Mouse (Mus musculus) limb, embryonic 11.5 days (tissue): Measurements from ENCODE around the gene Kcnab1. TPM values are rescaled to one million over a fixed set of nuclear protein-coding genes. Genes with fewer than 3 reads are reported as not detected.

Experiments
- ATAC-seq: fragments of 200-750 bp; cut with Nextera tagmentation; 2 replicates; pipeline ENCODE4 v1.8.0; 2017; ENCODE audit warnings: low read depth; ENCODE audit not compliant: insufficient number of reproducible peaks, low FRiP score, low TSS enrichment
- DNase-seq: peaks from one replicate; pipeline ENCODE4 v3.0.0-alpha.2; 2015; ENCODE audit warnings: low spot score
- H3K27ac ChIP-seq: fragments of 300-500 bp; sonication (generic); replicated peaks from 2 replicates; pipeline ENCODE4 v1.5.1; 2014; ENCODE audit warnings: low read depth, mild to moderate bottlenecking, low read length
- H3K27me3 ChIP-seq: fragments of 300-500 bp; sonication (generic); 2 replicates; pipeline ENCODE4 v1.6.1; 2014; ENCODE audit warnings: mild to moderate bottlenecking, low read length, mixed read lengths; ENCODE audit not compliant: control insufficient read depth, insufficient read depth
- H3K36me3 ChIP-seq: fragments of 300-500 bp; sonication (generic); 2 replicates; pipeline ENCODE4 v1.6.1; 2014; ENCODE audit warnings: mild to moderate bottlenecking, low read length, moderate library complexity, mixed read lengths; ENCODE audit not compliant: control insufficient read depth, insufficient read depth
- H3K4me1 ChIP-seq: fragments of 300-500 bp; sonication (generic); 2 replicates; pipeline ENCODE4 v1.6.1; 2014; ENCODE audit warnings: low read length, mixed read lengths; ENCODE audit not compliant: control insufficient read depth, insufficient read depth
- H3K4me2 ChIP-seq: fragments of 300-500 bp; sonication (generic); 2 replicates; pipeline ENCODE4 v1.6.1; 2014; ENCODE audit warnings: low read depth, mild to moderate bottlenecking, moderate library complexity; ENCODE audit not compliant: severe bottlenecking
- H3K4me3 ChIP-seq: fragments of 300-500 bp; sonication (generic); 2 replicates; pipeline ENCODE4 v1.5.1; 2014; ENCODE audit warnings: low read depth, low read length
- H3K9ac ChIP-seq: fragments of 300-500 bp; sonication (generic); 2 replicates; pipeline ENCODE4 v1.6.1; 2014; ENCODE audit warnings: mild to moderate bottlenecking, low read length
- H3K9me3 ChIP-seq: fragments of 300-500 bp; sonication (generic); 2 replicates; pipeline ENCODE4 v1.6.1; 2016; ENCODE audit warnings: low read length; ENCODE audit not compliant: control insufficient read depth
- WGBS: fragments of 180-500 bp; shearing (Covaris S2); extraction: QIAGEN DNeasy Blood & Tissue Kit; methylation state at CpG from one replicate; pipeline ENCODE4 v1.1.7; 2014; 5-methylcytosine and 5-hydroxymethylcytosine counted together
- polyA plus RNA-seq: library from polyadenylated mRNA; unstranded; fragments of >200 nt; fragmentation: Nextera tagmentation; extraction: Ambion mirVana; gene quantifications from 2 replicates; pipeline ENCODE4 v1.2.1, GENCODE M21; 2014

The Kcnab1 gene
- polyA plus RNA-seq, 1 experiment from 2014 or later = 2.6 TPM

GRCm38 (mm10) chr3:65358841-65359240, 249.7 kb downstream of the Kcnab1 start:
- 92% methylated on average over 2 of the region's 2 CpGs for WGBS
- no peak for DNase-seq
- Histone ChIP-seq H3K36me3 (no peaks in the 10 kb centered on the region), H3K9me3 (no peaks in the 10 kb centered on the region), H3K4me1 (no peaks in the 10 kb centered on the region), H3K4me3 (no peak overlapping the region), H3K4me2 (no peak overlapping the region), H3K9ac (no peak overlapping the region), H3K27ac (no peak overlapping the region), H3K27me3 (no peaks in the 10 kb centered on the region)
- ATAC-seq = no peak

- Histone ChIP-seq H3K36me3 (no peaks in the 10 kb centered on the region), H3K4me1 (no peaks in the 10 kb centered on the region), H3K4me3 (no peak overlapping the region), H3K27me3 (no peaks in the 10 kb centered on the region), H3K4me2 (no peak overlapping the region), H3K9me3 (no peaks in the 10 kb centered on the region), H3K9ac (no peak overlapping the region), H3K27ac (no peak overlapping the region)
- 58% methylated on average over 8 of the region's 8 CpGs for WGBS
- DNase-seq (no peak), ATAC-seq (no peak)
Observed at GRCm38 (mm10) chr3:65360163-65360969, 251.2 kb downstream of the Kcnab1 start.

GRCm38 (mm10) chr3:65363438-65363837, 254.3 kb downstream of the Kcnab1 start:
- Histone ChIP-seq H3K9ac (no peak overlapping the region), H3K27ac (no peak overlapping the region), H3K9me3 (no peaks in the 10 kb centered on the region), H3K27me3 (no peaks in the 10 kb centered on the region), H3K4me1 (no peaks in the 10 kb centered on the region), H3K4me3 (no peak overlapping the region), H3K36me3 (peaks cover 4% of the 10 kb centered on the region; the same call in 1 of the 2 replicates), H3K4me2 (no peak overlapping the region)
- ATAC-seq = no peak
- WGBS = 96% methylated on average over 1 of the region's 1 CpGs
- no peak for DNase-seq

GRCm38 (mm10) chr3:65365184-65365583, 256.0 kb downstream of the Kcnab1 start:
- H3K36me3 ChIP-seq = peaks cover 4% of the 10 kb centered on the region; the same call in 1 of the 2 replicates
- ATAC-seq (no peak), DNase-seq (no peak)
- no peak overlapping the region for H3K9ac ChIP-seq
- no peaks in the 10 kb centered on the region for H3K9me3 ChIP-seq
- no peak overlapping the region for H3K27ac ChIP-seq
- H3K27me3 ChIP-seq = no peaks in the 10 kb centered on the region
- no peaks in the 10 kb centered on the region for H3K4me1 ChIP-seq
- H3K4me2 ChIP-seq = no peak overlapping the region
- no peak overlapping the region for H3K4me3 ChIP-seq
- WGBS = 76% methylated on average over 6 of the region's 6 CpGs

GRCm38 (mm10) chr3:65365921-65366710, 256.9 kb downstream of the Kcnab1 start:
- Histone ChIP-seq H3K9me3 (no peaks in the 10 kb centered on the region), H3K36me3 (peaks cover 4% of the 10 kb centered on the region; the same call in 1 of the 2 replicates), H3K9ac (no peak overlapping the region), H3K27me3 (no peaks in the 10 kb centered on the region), H3K4me2 (no peak overlapping the region), H3K4me1 (no peaks in the 10 kb centered on the region), H3K27ac (no peak overlapping the region), H3K4me3 (no peak overlapping the region)
- DNase-seq (no peak), ATAC-seq (no peak)
- WGBS = 70% methylated on average over 10 of the region's 10 CpGs

- H3K27ac ChIP-seq = no peak overlapping the region
- H3K27me3 ChIP-seq = no peaks in the 10 kb centered on the region
- ATAC-seq (no peak), DNase-seq (no peak)
- peaks cover 7% of the 10 kb centered on the region; the same call in 1 of the 2 replicates for H3K36me3 ChIP-seq
- H3K4me1 ChIP-seq = no peaks in the 10 kb centered on the region
- no peak overlapping the region for H3K4me2 ChIP-seq
- H3K4me3 ChIP-seq = no peak overlapping the region
- H3K9ac ChIP-seq = no peak overlapping the region
- no peaks in the 10 kb centered on the region for H3K9me3 ChIP-seq
- 58% methylated on average over 4 of the region's 4 CpGs for WGBS
Observed at GRCm38 (mm10) chr3:65367944-65368343, 258.8 kb downstream of the Kcnab1 start.

- no peak for ATAC-seq
- Histone ChIP-seq H3K9me3 (no peaks in the 10 kb centered on the region), H3K27ac (no peak overlapping the region), H3K4me1 (no peaks in the 10 kb centered on the region), H3K4me2 (no peak overlapping the region), H3K4me3 (no peak overlapping the region), H3K9ac (no peak overlapping the region), H3K36me3 (peaks cover 11% of the 10 kb centered on the region; the same call in 1 of the 2 replicates), H3K27me3 (no peaks in the 10 kb centered on the region)
- DNase-seq = no peak
- 90% methylated on average over 4 of the region's 4 CpGs for WGBS
Observed at GRCm38 (mm10) chr3:65372552-65372951, 263.4 kb downstream of the Kcnab1 start.

- no peak for DNase-seq
- no peak for ATAC-seq
- Histone ChIP-seq H3K4me1 (no peaks in the 10 kb centered on the region), H3K27me3 (no peaks in the 10 kb centered on the region), H3K4me2 (no peak overlapping the region), H3K9ac (no peak overlapping the region), H3K9me3 (no peaks in the 10 kb centered on the region), H3K4me3 (no peak overlapping the region), H3K36me3 (peaks cover 7% of the 10 kb centered on the region; the same call in 1 of the 2 replicates), H3K27ac (no peak overlapping the region)
- WGBS = 86% methylated on average over 5 of the region's 5 CpGs
Observed at GRCm38 (mm10) chr3:65373594-65374182, 264.5 kb downstream of the Kcnab1 start.
